Mouse (Mus musculus): ENCODE results near the gene Fntb. TPM values are rescaled to one million over a fixed set of nuclear protein-coding genes. Genes with fewer than 3 reads are reported as not detected.
A peak's percentile ranks its signal among the peaks of the same experiment; 100 is the strongest.

The Fntb gene
- polyA plus RNA-seq, 1 experiment from 2014 or later = 46.0 TPM

DNA sequence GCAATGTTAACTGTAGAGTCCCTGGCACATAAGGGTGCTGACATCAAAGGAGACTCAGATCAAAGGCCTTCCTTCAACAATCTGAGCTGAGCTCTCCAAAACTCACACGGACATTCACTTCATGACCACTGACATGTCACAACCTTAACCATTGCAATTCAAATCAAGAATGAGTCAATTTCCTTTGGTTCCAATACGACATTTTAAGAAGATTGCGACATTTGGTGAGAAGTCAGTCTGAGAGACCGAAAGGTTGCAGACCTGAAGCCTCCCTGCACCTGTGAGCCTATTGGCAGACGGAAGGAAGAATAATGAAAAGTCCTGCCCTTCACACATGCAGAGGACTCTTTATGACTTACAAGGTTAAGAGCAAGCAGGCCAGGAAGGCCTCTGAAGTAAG is 184.9 kb downstream of the Fntb start:
- H3K36me3 ChIP-seq = peaks cover 69% of the 10 kb centered on the region
- 91% methylated on average over 5 of the region's 5 CpGs for WGBS

DNA sequence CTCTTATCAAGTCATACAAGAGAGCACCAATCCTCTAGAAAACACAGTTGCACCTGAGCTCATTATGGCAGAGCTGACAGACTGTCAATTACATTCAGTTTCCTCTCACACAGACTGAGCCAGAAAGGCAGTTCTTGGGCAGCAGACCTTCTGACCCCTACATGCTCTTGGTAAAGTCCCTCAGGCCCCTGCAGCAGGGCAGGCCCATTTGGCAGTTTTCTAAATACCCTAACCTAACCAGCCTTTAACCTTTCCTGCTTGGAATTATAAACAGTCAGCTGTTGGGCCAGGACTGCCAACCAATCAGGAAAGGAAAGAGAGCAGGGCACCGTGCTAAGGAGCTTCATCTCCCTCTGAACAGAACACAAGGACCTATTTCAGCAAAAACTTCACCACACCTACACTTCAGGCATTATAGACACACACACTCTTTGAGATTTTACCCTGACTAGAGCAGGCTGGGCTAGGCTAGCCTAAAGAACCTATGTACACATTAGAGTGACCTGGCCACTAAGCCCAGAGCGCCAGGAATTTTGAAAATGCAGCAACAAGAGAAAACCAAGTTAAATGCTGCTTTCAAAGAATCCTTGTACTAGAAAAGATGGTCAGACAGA is 188.5 kb downstream of the Fntb start:
- 86% methylated on average over 2 of the region's 2 CpGs for WGBS
- Histone ChIP-seq H3K27ac (replicated peaks) (no peak overlapping the region), H3K4me2 (no peak overlapping the region), H3K9ac (no peak overlapping the region), H3K9me3 (no peaks in the 10 kb centered on the region), H3K36me3 (peaks cover 67% of the 10 kb centered on the region), H3K27me3 (no peaks in the 10 kb centered on the region), H3K4me1 (replicated peaks) (peaks cover 25% of the 10 kb centered on the region), H3K4me3 (no peak overlapping the region)
- no peak for ATAC-seq (ENCODE audit: low FRiP score, low read depth)

More for the DNA sequence above, 184.9 kb downstream of the Fntb start:
- Histone ChIP-seq H3K4me3 (no peak overlapping the region), H3K4me1 (replicated peaks) (peaks cover 15% of the 10 kb centered on the region), H3K9me3 (no peaks in the 10 kb centered on the region), H3K27ac (replicated peaks) (no peak overlapping the region), H3K27me3 (no peaks in the 10 kb centered on the region), H3K4me2 (no peak overlapping the region), H3K9ac (no peak overlapping the region)
- no peak for ATAC-seq (ENCODE audit: low FRiP score, low read depth)

DNA sequence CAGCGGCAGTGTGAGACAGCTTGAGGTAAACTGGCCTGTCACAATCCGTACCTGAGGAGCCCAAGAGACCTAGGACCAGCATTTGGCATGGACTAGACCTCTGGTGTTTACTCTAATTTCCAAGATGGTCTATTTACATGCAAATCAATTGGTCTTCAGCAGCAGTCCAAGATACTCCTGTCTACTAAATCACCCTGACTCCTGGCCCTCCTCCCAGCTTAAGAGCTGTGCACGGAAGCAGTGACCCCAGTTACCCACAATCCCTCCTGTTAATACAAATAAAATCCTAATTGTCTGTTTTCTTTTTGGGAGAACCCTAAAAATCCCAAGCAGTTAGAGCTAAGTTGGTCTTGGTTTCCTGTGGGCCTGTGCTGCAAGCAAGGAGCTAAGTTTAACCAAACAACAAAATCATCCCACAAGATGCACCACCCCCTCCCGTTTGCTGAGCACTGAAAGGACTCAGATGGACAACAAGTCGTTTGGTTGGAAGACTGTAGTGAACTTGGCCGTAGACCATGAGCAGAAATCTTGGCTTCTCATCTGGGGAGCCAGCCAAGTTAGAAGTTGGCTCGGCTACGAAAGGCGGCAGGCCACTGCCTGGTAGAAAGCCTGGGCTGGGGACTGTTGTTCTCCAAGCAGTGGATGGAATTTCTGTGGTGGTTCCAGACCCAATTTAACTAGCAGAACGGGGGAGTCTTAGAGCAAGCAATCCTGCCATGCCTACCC is 189.5 kb downstream of the Fntb start:
- WGBS = 58% methylated on average over 10 of the region's 10 CpGs
- ATAC-seq (ENCODE audit: low FRiP score, low read depth) = peak; percentile 81
- Histone ChIP-seq H3K36me3 (peaks cover 58% of the 10 kb centered on the region), H3K4me1 (replicated peaks) (peaks cover 32% of the 10 kb centered on the region), H3K9ac (no peak overlapping the region), H3K4me2 (0 out of 2 replicates have a peak overlapping the region, but pooled peaks have one; percentile 9), H3K9me3 (no peaks in the 10 kb centered on the region), H3K27me3 (no peaks in the 10 kb centered on the region), H3K4me3 (no peak overlapping the region), H3K27ac (replicated peaks) (peak overlapping the region; percentile 65)

DNA sequence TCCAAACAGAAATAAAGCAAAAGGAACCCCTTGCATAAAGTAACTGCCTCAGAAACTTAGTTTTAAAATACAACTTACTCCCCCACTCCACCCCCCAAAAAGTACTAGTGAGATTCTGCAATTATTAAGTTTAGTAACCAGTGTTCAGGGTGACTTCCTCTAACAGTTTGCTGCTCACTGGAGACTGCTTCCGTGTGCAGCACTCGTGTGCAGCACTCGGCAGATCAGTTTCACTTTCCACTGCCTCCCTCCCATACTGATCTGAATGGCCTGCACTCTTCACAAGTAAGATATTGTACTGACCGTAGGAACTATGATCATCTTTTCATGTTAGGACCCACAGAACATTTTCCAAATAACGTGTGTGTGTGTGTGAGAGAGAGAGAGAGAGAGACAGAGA is 192.3 kb downstream of the Fntb start:
- peaks cover 30% of the 10 kb centered on the region for H3K36me3 ChIP-seq
- H3K9ac ChIP-seq = no peak overlapping the region
- no peak overlapping the region for H3K27ac ChIP-seq (replicated peaks)
- no peak overlapping the region for H3K4me3 ChIP-seq
- peaks cover 47% of the 10 kb centered on the region for H3K4me1 ChIP-seq (replicated peaks)
- no peaks in the 10 kb centered on the region for H3K9me3 ChIP-seq
- ATAC-seq (ENCODE audit: low FRiP score, low read depth) = no peak
- WGBS = 87% methylated on average over 5 of the region's 5 CpGs
- H3K27me3 ChIP-seq = no peaks in the 10 kb centered on the region
- H3K4me2 ChIP-seq = no peak overlapping the region

DNA sequence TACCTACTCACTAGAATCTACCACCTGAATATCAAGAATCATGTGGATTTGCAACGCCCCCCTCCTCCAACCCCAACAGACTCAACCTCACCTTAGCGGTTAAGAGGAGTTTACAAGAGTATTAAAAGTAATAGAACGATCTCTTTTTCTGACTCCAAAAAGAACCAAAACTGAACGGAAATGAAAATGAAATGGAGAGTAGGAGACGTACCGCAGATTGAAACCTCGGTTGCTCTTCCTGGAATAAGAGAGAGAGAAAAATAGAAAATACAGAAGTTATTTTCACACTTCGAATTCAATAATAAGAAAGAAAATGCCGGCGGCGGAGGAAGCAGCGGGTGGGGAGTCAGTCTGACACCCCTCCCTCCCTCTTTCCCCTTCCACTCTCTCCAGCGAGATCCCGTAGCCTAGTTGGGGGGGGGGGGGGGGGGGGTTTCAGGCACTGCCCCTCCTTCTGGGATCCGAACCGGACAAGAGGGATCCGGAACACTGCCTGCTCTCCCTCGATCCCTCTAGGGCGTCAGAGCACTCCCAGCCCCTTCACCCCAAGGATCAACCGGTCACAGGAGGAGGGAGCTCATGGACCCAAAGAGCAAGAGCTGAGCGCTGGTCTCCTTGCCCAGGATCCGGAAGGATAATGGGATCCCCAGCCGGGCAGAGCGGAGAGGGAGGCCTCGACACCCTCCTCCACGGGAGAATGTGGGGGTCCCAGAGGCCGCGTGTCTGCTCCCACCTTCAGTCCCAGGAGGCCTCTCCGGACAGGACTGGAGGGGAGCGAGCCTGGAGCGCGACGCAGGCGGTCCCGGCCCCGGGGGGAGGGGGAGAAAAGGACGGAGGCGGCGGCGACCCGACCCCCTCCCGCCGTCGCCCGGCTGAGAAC is 195.9 kb downstream of the Fntb start:
- H3K4me3 ChIP-seq = peak overlapping the region; percentile 94
- 7% methylated on average over 36 of the region's 45 CpGs for WGBS
- peak overlapping the region; percentile 89 for H3K4me2 ChIP-seq
- H3K36me3 ChIP-seq = peaks cover 14% of the 10 kb centered on the region
- peak overlapping the region; percentile 79 for H3K9ac ChIP-seq
- H3K9me3 ChIP-seq = no peaks in the 10 kb centered on the region
- 0 out of 2 replicates have a peak, but pooled peaks cover 5% of the 10 kb centered on the region for H3K27me3 ChIP-seq
- H3K4me1 ChIP-seq (replicated peaks) = peaks cover 25% of the 10 kb centered on the region
- peak overlapping the region; percentile 80 for H3K27ac ChIP-seq (replicated peaks)
- peak; percentile 9; the same call in 1 of the 2 replicates for ATAC-seq (ENCODE audit: low FRiP score, low read depth)

DNA sequence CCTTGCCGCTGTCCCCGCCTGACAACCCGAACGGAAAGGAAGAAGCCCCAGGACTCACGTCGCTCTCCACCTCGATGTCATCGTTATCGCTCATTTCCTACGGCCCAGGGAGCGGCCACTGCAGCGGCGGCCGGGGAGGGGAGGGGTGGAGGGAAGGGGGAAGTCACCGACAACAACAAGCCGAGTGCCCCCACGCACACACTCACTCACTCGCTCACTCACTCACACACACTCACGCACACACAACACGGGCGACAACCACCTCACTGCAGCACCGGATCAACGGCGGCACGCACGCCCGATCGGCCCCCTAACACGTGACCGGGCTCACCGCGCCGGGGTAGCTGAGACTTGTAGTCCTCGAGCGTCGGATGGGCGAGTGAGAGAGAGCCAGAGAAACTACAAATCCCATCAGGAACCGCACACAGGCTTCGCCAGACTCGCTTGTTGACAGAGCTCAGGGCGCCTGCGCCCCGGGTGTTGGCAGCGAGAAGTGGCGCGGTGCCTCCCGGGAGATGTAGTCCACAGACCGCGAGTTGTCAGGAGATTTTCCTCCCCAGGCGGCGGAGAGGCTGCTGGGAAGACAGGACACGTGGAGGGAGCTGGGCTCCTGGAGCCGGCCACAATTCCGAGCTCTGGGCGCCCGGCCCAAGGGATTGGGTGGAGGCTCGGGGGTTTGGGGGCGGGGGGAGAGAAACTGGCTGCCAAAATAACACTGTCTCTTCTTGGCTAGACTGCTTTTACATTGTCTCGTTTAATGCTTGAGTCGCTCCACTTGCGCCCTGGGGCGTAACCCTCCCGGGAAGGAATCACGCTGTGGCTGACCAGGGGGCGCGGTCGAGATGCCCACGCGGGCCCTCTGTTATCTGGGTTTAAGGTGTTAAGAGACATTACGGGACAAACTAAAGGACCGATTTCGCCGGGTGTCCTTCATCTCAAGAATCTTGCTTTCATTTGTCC is 196.8 kb downstream of the Fntb start, which contains the start of gene Max:
Max (minus strand) TSS at position 270 of the 960 bp plus-strand sequence.
- peaks cover 25% of the 10 kb centered on the region for H3K4me1 ChIP-seq (replicated peaks)
- peak within 1 kb of the TSS; percentile 80 for H3K27ac ChIP-seq (replicated peaks)
- WGBS = 0% methylated on average over 73 of the region's 73 CpGs
- peaks cover 11% of the 10 kb centered on the region; the same call in 1 of the 2 replicates for H3K36me3 ChIP-seq
- H3K4me2 ChIP-seq = peak within 1 kb of the TSS; percentile 89
- ATAC-seq (ENCODE audit: low FRiP score, low read depth) = peak; percentile 99
- H3K9ac ChIP-seq = peak within 1 kb of the TSS; percentile 79
- no peaks in the 10 kb centered on the region for H3K9me3 ChIP-seq
- peak within 1 kb of the TSS; percentile 94 for H3K4me3 ChIP-seq
- 0 out of 2 replicates have a peak, but pooled peaks cover 5% of the 10 kb centered on the region for H3K27me3 ChIP-seq

DNA sequence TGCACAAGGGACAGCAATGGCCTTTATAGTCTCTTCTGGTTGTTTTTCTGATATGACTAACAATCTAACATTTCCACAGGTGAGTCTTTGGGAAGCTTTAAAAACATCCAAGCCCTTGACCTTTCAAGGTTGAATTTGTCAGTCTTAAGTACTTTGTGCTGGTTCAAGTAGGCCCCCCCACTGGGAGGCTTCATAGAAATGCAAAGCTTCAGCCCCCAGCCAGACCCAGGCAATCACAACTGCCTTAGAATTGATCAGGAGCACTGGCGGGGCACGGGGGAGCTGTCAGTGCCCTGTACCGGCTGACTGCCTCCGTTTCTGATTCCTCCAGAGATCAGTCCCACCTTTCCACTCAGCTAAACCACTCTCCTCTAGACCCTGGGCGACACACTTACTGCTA is 199.7 kb downstream of the Fntb start:
- no peaks in the 10 kb centered on the region for H3K36me3 ChIP-seq
- H3K9me3 ChIP-seq = no peaks in the 10 kb centered on the region
- ATAC-seq (ENCODE audit: low FRiP score, low read depth) = no peak
- peaks cover 17% of the 10 kb centered on the region for H3K4me1 ChIP-seq (replicated peaks)
- no peak overlapping the region for H3K4me3 ChIP-seq
- WGBS = 17% methylated on average over 5 of the region's 5 CpGs
- no peak overlapping the region for H3K9ac ChIP-seq
- H3K27me3 ChIP-seq = 0 out of 2 replicates have a peak, but pooled peaks cover 5% of the 10 kb centered on the region
- H3K4me2 ChIP-seq = no peak overlapping the region
- no peak overlapping the region for H3K27ac ChIP-seq (replicated peaks)

DNA sequence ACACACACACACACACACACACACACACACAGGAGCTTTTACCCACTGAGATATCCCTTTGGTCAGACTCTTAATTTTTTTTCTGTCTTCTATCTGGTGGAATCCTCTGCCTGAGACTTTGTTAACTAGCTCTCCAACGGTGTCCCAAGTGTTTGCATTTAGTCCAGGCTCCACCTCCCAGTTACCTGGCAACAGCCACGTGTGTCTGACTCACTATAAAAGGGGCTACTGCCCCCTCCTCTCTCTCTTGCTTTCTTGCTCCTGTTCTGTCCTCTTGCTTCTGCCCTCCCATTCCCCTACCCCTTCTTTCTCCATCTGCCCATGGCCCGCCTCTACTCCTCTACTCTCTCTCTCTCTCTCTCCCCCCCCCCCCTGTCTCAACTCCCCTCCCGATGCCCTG is 200.5 kb downstream of the Fntb start:
- H3K36me3 ChIP-seq = no peaks in the 10 kb centered on the region

More for the DNA sequence above, 200.5 kb downstream of the Fntb start:
- Histone ChIP-seq H3K9me3 (no peaks in the 10 kb centered on the region), H3K27me3 (0 out of 2 replicates have a peak, but pooled peaks cover 5% of the 10 kb centered on the region), H3K4me1 (replicated peaks) (peaks cover 9% of the 10 kb centered on the region), H3K4me2 (peak overlapping the region; percentile 4; the same call in 1 of the 2 replicates), H3K27ac (replicated peaks) (no peak overlapping the region), H3K4me3 (no peak overlapping the region), H3K9ac (no peak overlapping the region)
- no peak for ATAC-seq (ENCODE audit: low FRiP score, low read depth)
- 11% methylated on average over 4 of the region's 4 CpGs for WGBS

Other genes starting within 250 kb of the Fntb start
- gene Plekhg3, start 234.7 kb upstream of the Fntb start, polyA plus RNA-seq (2015; fragmentation: Nextera tagmentation; extraction: Ambion mirVana) = 2.1 and 2.3 TPM in 2 replicates
- 6.3 and 8.0 TPM in 2 replicates for gene Sptb, start 55.0 kb upstream of the Fntb start, polyA plus RNA-seq (2015; fragmentation: Nextera tagmentation; extraction: Ambion mirVana)
- 134 and 149 TPM in 2 replicates for gene Churc1, start 51 bp upstream of the Fntb start, polyA plus RNA-seq (2015; fragmentation: Nextera tagmentation; extraction: Ambion mirVana)
- 0.33 TPM in 1 of 2 replicates, not detected in the other for gene Gpx2, start 30.0 kb downstream of the Fntb start, polyA plus RNA-seq (2015; fragmentation: Nextera tagmentation; extraction: Ambion mirVana)
- 51.8 and 52.5 TPM in 2 replicates for gene Rab15, start 57.3 kb downstream of the Fntb start, polyA plus RNA-seq (2015; fragmentation: Nextera tagmentation; extraction: Ambion mirVana)
- 21.4 and 22.5 TPM in 2 replicates for gene Max, start 196.6 kb downstream of the Fntb start, polyA plus RNA-seq (2015; fragmentation: Nextera tagmentation; extraction: Ambion mirVana)

Measured in hindbrain, embryonic 15.5 days (tissue).